ENCODE assay signal across 8 mouse cellular contexts in genomic region chr16:55894893-55895650, GRCm38 (mm10). TPM values are rescaled to one million over a fixed set of nuclear protein-coding genes. Genes with fewer than 3 reads are reported as not detected.
A peak's percentile ranks its signal among the peaks of the same experiment; 100 is the strongest.
DNase-seq lines count a peak whose midpoint lies in the region; ATAC-seq lines count a peak whose summit lies in the region.

TSS of gene Nxpe3 (minus strand) at chr16:55895285.

- H3K27ac ChIP-seq in forebrain, embryonic 10.5 days: peak within 1 kb of the TSS; percentile 90
- peak within 1 kb of the TSS; percentile 56 for H3K27ac ChIP-seq in heart, embryonic 16.5 days (ENCODE audit: low read length)
- H3K27ac ChIP-seq in liver, embryonic 15.5 days (replicated peaks): peak within 1 kb of the TSS; percentile 85
- peak within 1 kb of the TSS; percentile 68 for H3K27ac ChIP-seq in neural tube, embryonic 12.5 days

- H3K9me3 ChIP-seq in forebrain, embryonic 10.5 days: no peaks in the 10 kb centered on the region
- no peaks in the 10 kb centered on the region for H3K9me3 ChIP-seq in heart, embryonic 16.5 days (replicated peaks; ENCODE audit: control insufficient read depth, low read length)
- no peaks in the 10 kb centered on the region for H3K9me3 ChIP-seq in liver, embryonic 15.5 days (replicated peaks)
- no peaks in the 10 kb centered on the region for H3K9me3 ChIP-seq in neural tube, embryonic 12.5 days

- H3K4me1 ChIP-seq in forebrain, embryonic 10.5 days: peaks cover 21% of the 10 kb centered on the region
- peaks cover 10% of the 10 kb centered on the region; the same call in 1 of the 2 replicates for H3K4me1 ChIP-seq in heart, embryonic 16.5 days (ENCODE audit: control insufficient read depth, insufficient read depth, low read length)
- H3K4me1 ChIP-seq in liver, embryonic 15.5 days (replicated peaks): peaks cover 54% of the 10 kb centered on the region
- H3K4me1 ChIP-seq in neural tube, embryonic 12.5 days: peaks cover 5% of the 10 kb centered on the region

- peaks cover 7% of the 10 kb centered on the region; the same call in 1 of the 2 replicates for H3K27me3 ChIP-seq in forebrain, embryonic 10.5 days (ENCODE audit: poor library complexity, severe bottlenecking)
- no peaks in the 10 kb centered on the region for H3K27me3 ChIP-seq in heart, embryonic 16.5 days (ENCODE audit: control insufficient read depth, insufficient read depth, low read length)
- no peaks in the 10 kb centered on the region for H3K27me3 ChIP-seq in liver, embryonic 15.5 days
- H3K27me3 ChIP-seq in neural tube, embryonic 12.5 days (replicated peaks): no peaks in the 10 kb centered on the region

- ATAC-seq in heart, embryonic 16.5 days (replicated peaks; ENCODE audit: extremely low read depth, insufficient read depth, low FRiP score): peak; percentile 92
- ATAC-seq in liver, embryonic 15.5 days (ENCODE audit: insufficient read depth): peak; percentile 90
- peak; percentile 97 for ATAC-seq in neural tube, embryonic 12.5 days (ENCODE audit: low FRiP score, low read depth)

- H3K4me3 ChIP-seq in forebrain, embryonic 10.5 days: peak within 1 kb of the TSS; percentile 76
- peak within 1 kb of the TSS; percentile 74 for H3K4me3 ChIP-seq in heart, embryonic 16.5 days (ENCODE audit: low read length)
- peak within 1 kb of the TSS; percentile 90 for H3K4me3 ChIP-seq in liver, embryonic 15.5 days (replicated peaks)
- H3K4me3 ChIP-seq in neural tube, embryonic 12.5 days: peak within 1 kb of the TSS; percentile 70

- peaks cover 10% of the 10 kb centered on the region for H3K36me3 ChIP-seq in forebrain, embryonic 10.5 days (replicated peaks)
- no peaks in the 10 kb centered on the region for H3K36me3 ChIP-seq in heart, embryonic 16.5 days (ENCODE audit: control insufficient read depth, insufficient read depth)
- no peaks in the 10 kb centered on the region for H3K36me3 ChIP-seq in liver, embryonic 15.5 days (replicated peaks)
- H3K36me3 ChIP-seq in neural tube, embryonic 12.5 days: no peaks in the 10 kb centered on the region

- H3K4me2 ChIP-seq in heart, embryonic 16.5 days (ENCODE audit: low read depth, low read length): peak within 1 kb of the TSS; percentile 92
- H3K4me2 ChIP-seq in liver, embryonic 15.5 days: peak within 1 kb of the TSS; percentile 98
- H3K4me2 ChIP-seq in neural tube, embryonic 12.5 days (replicated peaks): peak within 1 kb of the TSS; percentile 85

- H3K9ac ChIP-seq in heart, embryonic 16.5 days (ENCODE audit: low read length): peak within 1 kb of the TSS; percentile 73
- H3K9ac ChIP-seq in liver, embryonic 15.5 days: peak within 1 kb of the TSS; percentile 70
- peak within 1 kb of the TSS; percentile 76 for H3K9ac ChIP-seq in neural tube, embryonic 12.5 days

- DNase-seq in CD8-positive naive resting alpha-beta T cell, adult 2 months (ENCODE audit: low read depth in 2 of 2, low spot score in 2 of 2): peak; percentile 64 to 72
- peak; percentile 60 for DNase-seq in c-Kit-negative CD71-positive TER-119-positive erythroid progenitor cells, embryonic 14.5 days (ENCODE audit: low read depth, low spot score)
- DNase-seq in forebrain, embryonic 10.5 days (ENCODE audit: extremely low spot score, low spot score): peak; percentile 93
- peak; percentile 92 to 93 for DNase-seq in kidney, postnatal 36 days
- DNase-seq in telencephalon, adult 2 months (ENCODE audit: low read depth, low spot score): peak; percentile 72

- WGBS in forebrain, embryonic 10.5 days: under 1% methylated on average over 74 of the region's 74 CpGs
- WGBS in heart, embryonic 16.5 days: under 1% methylated on average over 73 of the region's 74 CpGs
- under 1% methylated on average over 74 of the region's 74 CpGs for WGBS in liver, embryonic 15.5 days (ENCODE audit: insufficient replicate concordance)
- WGBS in neural tube, embryonic 12.5 days: under 1% methylated on average over 74 of the region's 74 CpGs

RNA-seq across cellular contexts. Expression of gene Nxpe3, which starts in this region (rescaled TPM):
- polyA plus RNA-seq in forebrain, embryonic 10.5 days (2016; fragmentation: Nextera tagmentation; extraction: Ambion mirVana): 1.1 and 1.3 TPM in 2 replicates
- 0.44 and 0.81 TPM in 2 replicates for polyA plus RNA-seq in heart, embryonic 16.5 days (2015; fragmentation: Nextera tagmentation; extraction: Ambion mirVana)
- polyA plus RNA-seq in liver, embryonic 15.5 days (2015; fragmentation: Nextera tagmentation; extraction: Ambion mirVana): 0.43 and 0.44 TPM in 2 replicates
- 0.91 and 0.96 TPM in 2 replicates for polyA plus RNA-seq in neural tube, embryonic 12.5 days (2016; fragmentation: Nextera tagmentation; extraction: Ambion mirVana)

Comparison
In these comparisons a context has a peak if more than half of its experiments do, and no peak if none do; other contexts are left out.
1. Peak in every context shown above with its lines: DNase-seq, ATAC-seq, H3K4me3 ChIP-seq and H3K27ac ChIP-seq.
2. Peak in ATAC-seq, H3K4me3 ChIP-seq, H3K27ac ChIP-seq, H3K9ac ChIP-seq and H3K4me2 ChIP-seq in heart, embryonic 16.5 days; RNA of the gene not detected or under 1 TPM.
3. Peak in ATAC-seq, H3K4me3 ChIP-seq, H3K27ac ChIP-seq, H3K9ac ChIP-seq and H3K4me2 ChIP-seq in liver, embryonic 15.5 days; RNA of the gene not detected or under 1 TPM.
4. Peak in ATAC-seq, H3K4me3 ChIP-seq, H3K27ac ChIP-seq, H3K9ac ChIP-seq and H3K4me2 ChIP-seq in neural tube, embryonic 12.5 days; RNA of the gene not detected or under 1 TPM.